Mouse (Mus musculus) heart, adult 2 months (tissue): ENCODE data around the gene Bcl10.

ENCODE experiments used
- CTCF ChIP-seq: fragments of 200-600 bp; IDR thresholded peaks from 2 replicates; pipeline ENCODE4 v1.8.1; 2022; ENCODE audit warnings: antibody characterized with exemption, mild to moderate bottlenecking, moderate library complexity
- POLR2A ChIP-seq: fragments of 200-500 bp; IDR thresholded peaks from 2 replicates; pipeline ENCODE4 v1.6.1; 2011; ENCODE audit warnings: mild to moderate bottlenecking, low read depth, low read length, control low read depth; ENCODE audit not compliant: insufficient read depth

DNA sequence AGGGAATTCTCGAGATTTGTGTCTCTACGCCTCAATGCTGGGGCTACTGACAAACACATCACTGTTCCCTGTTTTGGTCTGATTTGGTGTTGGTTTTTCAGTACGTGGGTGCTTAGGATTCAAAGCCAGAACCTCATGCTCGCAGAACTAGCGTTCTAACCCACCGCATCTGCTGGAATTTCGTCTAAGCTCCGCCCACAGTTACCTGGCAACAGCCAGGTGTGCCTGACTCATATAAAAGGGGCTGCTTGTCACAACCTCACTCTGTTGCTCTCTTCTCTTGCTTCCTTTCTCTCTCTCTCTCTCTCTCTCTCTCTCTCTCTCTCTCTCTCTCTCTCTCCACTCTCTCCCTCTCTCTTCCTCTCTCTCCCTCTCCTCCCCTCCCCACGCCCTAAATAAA, 39.8 kb downstream of the Bcl10 start:
- TF ChIP-seq CTCF (no peak), POLR2A (no peak)
